In the genomic region with DNA sequence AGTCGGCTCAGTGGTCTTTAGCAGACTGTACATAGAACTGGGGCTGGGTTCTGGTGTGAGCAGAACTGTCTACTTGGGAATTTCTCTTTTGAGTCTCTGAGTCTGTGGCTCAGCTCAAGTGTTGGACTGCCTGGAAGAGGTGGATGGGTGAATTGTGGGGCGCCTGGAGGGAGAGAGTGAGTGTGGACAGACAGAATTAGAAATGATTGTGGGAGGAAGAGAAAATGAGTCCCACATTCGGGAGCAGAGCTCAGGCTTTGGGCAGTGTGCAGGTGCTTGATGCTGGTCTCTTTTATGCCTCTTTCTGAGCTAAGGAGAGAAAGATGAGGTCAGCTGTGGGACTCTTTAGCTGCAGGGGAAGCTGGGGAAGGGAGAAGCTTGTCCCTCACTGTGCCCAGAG, we compare ENCODE assay signal across 17 mouse cellular contexts.
"Had no signal": no experiment of that assay in that cellular context is flagged by ENCODE, and none has a peak within 500 bp of the region (broad histone marks: within the 10 kb centered on the region; RNA-seq: fewer than 3 reads in every experiment).

No protein-coding gene starts in this region.

- DNase-seq: gastrocnemius, adult 2 months; gastrocnemius, postnatal 10 days; gastrocnemius, postnatal 25 days; heart, adult 2 months; heart, postnatal 14 days; heart, postnatal 4 days; kidney, adult 18-20 months; kidney, adult 8-10 months; kidney, postnatal 10 days; kidney, postnatal 25 days; kidney, postnatal 4 days; liver; liver, embryonic 13.5 days had no signal

- ATAC-seq: hindbrain, embryonic 16.5 days; inflammation-experienced regulatory T-cells, adult 6 months; intestine, embryonic 15.5 days; intestine, postnatal 0 days had no signal
